Mouse (Mus musculus): ENCODE measurements around the gene Sema7a.

Gene Sema7a

GRCm38 (mm10) chr9:57948333-57948931, 8.5 kb downstream of the Sema7a start:
- CTCF ChIA-PET = interaction anchor here in 2 of 4 experiments (0.5 to 2.4 kb wide), 5 partner anchors 13 to 449 kb away, joined by 3 to 11 read pairs (median 5); partner anchors contain the start of genes Islr (in 1 of the 2) and Islr2 (in 1 of the 2)
- POLR2A ChIA-PET = interaction anchor here in 2 of 4 experiments (1.5 to 1.9 kb wide), 2 partner anchors 8 to 13 kb away, joined by 3 to 6 read pairs; no protein-coding TSS in a partner anchor

GRCm38 (mm10) chr9:57949102-57949704, 9.3 kb downstream of the Sema7a start:
- CTCF ChIA-PET = interaction anchor here in 2 of 4 experiments (0.6 to 2.4 kb wide), 3 partner anchors 13 to 55 kb away, joined by 4 to 11 read pairs (median 5); no protein-coding TSS in a partner anchor
- POLR2A ChIA-PET = interaction anchor here in 1 of 4 experiments (0.6 to 1.4 kb wide), 2 partner anchors 11 to 145 kb away, joined by 3 to 4 read pairs; no protein-coding TSS in a partner anchor

- POLR2A ChIA-PET = interaction anchor here in 2 of 4 experiments (1.2 to 1.7 kb wide), 4 partner anchors 10 to 20 kb away, joined by 3 to 5 read pairs (median 4); no protein-coding TSS in a partner anchor
- CTCF ChIA-PET = interaction anchor here in 2 of 4 experiments (0.6 to 0.9 kb wide), 3 partner anchors 41 to 90 kb away, joined by 3 to 4 read pairs (median 3); no protein-coding TSS in a partner anchor
These were observed 10.0 kb downstream of the Sema7a start for GRCm38 (mm10) chr9:57949879-57950278.

- CTCF ChIA-PET = interaction anchor here in 3 of 4 experiments (0.5 to 1.1 kb wide), 4 partner anchors 40 to 114 kb away, joined by 3 read pairs; partner anchors contain the start of gene Arid3b (in 1 of the 3)
- POLR2A ChIA-PET = interaction anchor here in 3 of 4 experiments (0.6 to 1.8 kb wide), 9 partner anchors 9 to 40 kb away, joined by 3 to 7 read pairs (median 4); partner anchors contain the start of genes Sema7a (in 1 of the 3) and Ubl7 (in 1 of the 3)
These were observed 10.6 kb downstream of the Sema7a start for GRCm38 (mm10) chr9:57950519-57950918.

GRCm38 (mm10) chr9:57951993-57952392, 12.1 kb downstream of the Sema7a start:
- ChIA-PET CTCF (interaction anchor here in 2 of 4 experiments (0.6 to 1.0 kb wide), 3 partner anchors 16 to 323 kb away, joined by 3 to 4 read pairs (median 3); no protein-coding TSS in a partner anchor), POLR2A (interaction anchor here in 3 of 4 experiments (0.6 to 1.9 kb wide), 8 partner anchors 10 to 757 kb away, joined by 3 to 6 read pairs (median 3); partner anchors contain the start of gene Ubl7 (in 1 of the 3))

- ChIA-PET CTCF (interaction anchor here in 1 of 4 experiments (1.0 to 1.2 kb wide), 2 partner anchors 11 to 15 kb away, joined by 3 to 4 read pairs; partner anchors contain the start of gene Sema7a), POLR2A (interaction anchor here in 2 of 4 experiments (0.7 to 1.4 kb wide), 2 partner anchors 49 to 143 kb away, joined by 3 read pairs; no protein-coding TSS in a partner anchor)
These were observed 15.2 kb downstream of the Sema7a start for GRCm38 (mm10) chr9:57954962-57955744.

- ChIA-PET CTCF (interaction anchor here in 1 of 4 experiments (1.0 to 1.2 kb wide), 2 partner anchors 11 to 16 kb away, joined by 3 to 4 read pairs; partner anchors contain the start of gene Sema7a), POLR2A (no interaction called here)
These were observed 15.9 kb downstream of the Sema7a start for GRCm38 (mm10) chr9:57955764-57956163.

- CTCF ChIA-PET = interaction anchor here in 1 of 4 experiments (0.6 to 1.2 kb wide), 3 partner anchors 12 to 72 kb away, joined by 3 to 4 read pairs (median 3); partner anchors contain the start of gene Sema7a
- POLR2A ChIA-PET = interaction anchor here in 1 of 4 experiments (1.0 kb wide), 2 partner anchors 9 to 45 kb away, joined by 3 read pairs; partner anchors contain the start of gene Ubl7
These were observed 16.4 kb downstream of the Sema7a start for GRCm38 (mm10) chr9:57956196-57956837.

GRCm38 (mm10) chr9:57956838-57957236, 16.9 kb downstream of the Sema7a start:
- CTCF ChIA-PET = interaction anchor here in 1 of 4 experiments (0.6 to 1.2 kb wide), 2 partner anchors 17 to 73 kb away, joined by 3 read pairs; partner anchors contain the start of gene Sema7a
- POLR2A ChIA-PET = interaction anchor here in 2 of 4 experiments (0.6 to 1.0 kb wide), 3 partner anchors 9 to 176 kb away, joined by 3 to 4 read pairs (median 3); partner anchors contain the start of gene Ubl7 (in 1 of the 2)

- POLR2A ChIA-PET = interaction anchor here in 1 of 4 experiments (1.1 kb wide), 1 partner anchor 71 kb away, joined by 5 read pairs; no protein-coding TSS in a partner anchor
- CTCF ChIA-PET = interaction anchor here in 1 of 4 experiments (1.9 kb wide), 1 partner anchor 23 kb away, joined by 6 read pairs; no protein-coding TSS in a partner anchor
These were observed 18.7 kb downstream of the Sema7a start for GRCm38 (mm10) chr9:57958615-57959014.

- ChIA-PET POLR2A (interaction anchor here in 2 of 4 experiments (0.9 to 4.3 kb wide), 4 partner anchors 10 to 70 kb away, joined by 3 to 15 read pairs (median 4); no protein-coding TSS in a partner anchor), CTCF (interaction anchor here in 2 of 4 experiments (0.9 to 1.9 kb wide), 2 partner anchors 23 to 24 kb away, joined by 3 to 6 read pairs; no protein-coding TSS in a partner anchor)
These were observed 19.5 kb downstream of the Sema7a start for GRCm38 (mm10) chr9:57959399-57959798.

GRCm38 (mm10) chr9:57959886-57960866, 20.3 kb downstream of the Sema7a start:
- CTCF ChIA-PET = interaction anchor here in 3 of 4 experiments (0.8 to 3.0 kb wide), 8 partner anchors 11 to 331 kb away, joined by 3 to 6 read pairs (median 4); no protein-coding TSS in a partner anchor
- POLR2A ChIA-PET = interaction anchor here in 3 of 4 experiments (0.9 to 4.3 kb wide), 8 partner anchors 10 to 234 kb away, joined by 3 to 15 read pairs (median 6); partner anchors contain the start of genes Sema7a (in 1 of the 3) and Ubl7 (in 1 of the 3)

- POLR2A ChIA-PET = interaction anchor here in 3 of 4 experiments (0.5 to 4.3 kb wide), 16 partner anchors 9 to 458 kb away, joined by 3 to 15 read pairs (median 4); partner anchors contain the start of genes Sema7a (in 2 of the 3), Clk3 (in 1 of the 3), Rpp25 (in 1 of the 3) and Ubl7 (in 1 of the 3)
- CTCF ChIA-PET = interaction anchor here (0.5 to 3.0 kb wide), 12 partner anchors 10 to 335 kb away, joined by 3 to 10 read pairs (median 4); partner anchors contain the start of genes Islr (in 1 of the 4) and Islr2 (in 1 of the 4)
These were observed 21.3 kb downstream of the Sema7a start for GRCm38 (mm10) chr9:57961226-57961625.

GRCm38 (mm10) chr9:57961863-57962778, 22.2 kb downstream of the Sema7a start:
- ChIA-PET CTCF (interaction anchor here (0.5 to 3.0 kb wide), 14 partner anchors 9 to 1515 kb away, joined by 3 to 10 read pairs (median 4); partner anchors contain the start of genes Islr (in 1 of the 4) and Islr2 (in 1 of the 4)), POLR2A (interaction anchor here in 3 of 4 experiments (0.6 to 4.3 kb wide), 20 partner anchors 9 to 652 kb away, joined by 3 to 15 read pairs (median 4); partner anchors contain the start of genes Sema7a (in 2 of the 3), Clk3 (in 1 of the 3), Rpp25 (in 1 of the 3) and Ubl7 (in 1 of the 3))
